Mouse (Mus musculus): ENCODE measurements around the gene Rpl38. TPM values are rescaled to one million over a fixed set of nuclear protein-coding genes. Genes with fewer than 3 reads are reported as not detected.

Rpl38 gene
- 2,499 and 2,516 TPM in 2 replicates for polyA plus RNA-seq (2012; rRNA removed)

GRCm38 (mm10) chr11:114668301-114668710 lies at the start of gene Rpl38:
TSS of gene Rpl38 (plus strand) at chr11:114668524.

GRCm38 (mm10) chr11:114675341-114675825 lies 7.1 kb downstream of the Rpl38 start, which contains the start of gene Ttyh2:
TSS of gene Ttyh2 (plus strand) at chr11:114675431.

Other genes with a start within 250 kb of the Rpl38 start
- 15.2 and 15.8 TPM in 2 replicates for gene Ttyh2, start 6.9 kb downstream of the Rpl38 start, polyA plus RNA-seq (2012; rRNA removed)
- 2.6 and 2.9 TPM in 2 replicates for gene Dnaic2, start 58.9 kb downstream of the Rpl38 start, polyA plus RNA-seq (2012; rRNA removed)
- gene Kif19a, start 96.9 kb downstream of the Rpl38 start, polyA plus RNA-seq (2012; rRNA removed), result 1.8 and 3.3 TPM in 2 replicates
- gene Btbd17, start 127.4 kb downstream of the Rpl38 start, polyA plus RNA-seq (2012; rRNA removed), result 23.1 and 25.3 TPM in 2 replicates
- gene Gpr142, start 130.4 kb downstream of the Rpl38 start, polyA plus RNA-seq (2012; rRNA removed), result not detected in 2 replicates
- gene Gprc5c, start 182.6 kb downstream of the Rpl38 start, polyA plus RNA-seq (2012; rRNA removed), result 3.2 and 5.0 TPM in 2 replicates
- gene Cd300a, start 221.5 kb downstream of the Rpl38 start, polyA plus RNA-seq (2012; rRNA removed), result 0.68 and 0.74 TPM in 2 replicates

All from central nervous system, embryonic 18 days (tissue).